Mouse (Mus musculus): ENCODE data around the gene Adm. TPM values are rescaled to one million over a fixed set of nuclear protein-coding genes. Genes with fewer than 3 reads are reported as not detected.
A peak's percentile ranks its signal among the peaks of the same experiment; 100 is the strongest.

Gene Adm
- polyA plus RNA-seq, 1 experiment: 1.2 TPM

DNA sequence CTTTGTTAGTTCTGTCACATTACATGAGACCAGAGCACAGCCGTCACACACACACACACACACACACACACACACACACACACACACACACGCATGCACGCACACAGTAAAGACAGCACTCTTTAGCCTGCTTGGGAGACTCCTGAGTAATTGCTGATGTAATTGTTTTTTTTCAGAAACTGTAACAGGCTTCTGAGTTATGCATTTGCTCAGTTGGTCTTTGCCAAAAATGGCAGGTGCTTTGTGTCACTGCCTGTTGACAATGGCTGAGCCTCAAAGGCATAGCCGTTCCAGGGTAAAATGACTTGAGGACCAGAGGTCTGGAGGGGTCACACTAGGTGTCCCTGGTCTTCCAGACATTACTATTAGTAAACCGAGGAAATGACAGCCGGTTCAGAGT lies 40.8 kb downstream of the Adm start:
- Histone ChIP-seq H3K4me3 (no peak overlapping the region), H3ac (ENCODE audit: control insufficient read depth, insufficient read length) (no peak overlapping the region), H3K36me3 (ENCODE audit: control insufficient read depth, insufficient read depth) (no peaks in the 10 kb centered on the region), H3K4me2 (ENCODE audit: low read depth) (peak overlapping the region; percentile 41), H3K27me3 (ENCODE audit: control insufficient read depth, insufficient read depth, insufficient read length) (no peaks in the 10 kb centered on the region), H3K79me2 (ENCODE audit: control insufficient read depth, insufficient read depth) (no peaks in the 10 kb centered on the region)
- TF ChIP-seq POLR2A (IDR thresholded peaks at IDR 0.05; ENCODE audit: insufficient read length, low read depth) (no peak), MYOG (IDR thresholded peaks at IDR 0.05; ENCODE audit: control insufficient read depth in 1 of 3, insufficient read depth in 1 of 3, insufficient read length in 2 of 3, low read depth in 2 of 3) (peak in 1 of 3 experiments; percentile 43), MYOD1 (IDR thresholded peaks at IDR 0.05; ENCODE audit: control insufficient read depth in 1 of 3, insufficient read length in 2 of 3, low read depth in 2 of 3) (peak in 1 of 3 experiments; percentile 16)

DNA sequence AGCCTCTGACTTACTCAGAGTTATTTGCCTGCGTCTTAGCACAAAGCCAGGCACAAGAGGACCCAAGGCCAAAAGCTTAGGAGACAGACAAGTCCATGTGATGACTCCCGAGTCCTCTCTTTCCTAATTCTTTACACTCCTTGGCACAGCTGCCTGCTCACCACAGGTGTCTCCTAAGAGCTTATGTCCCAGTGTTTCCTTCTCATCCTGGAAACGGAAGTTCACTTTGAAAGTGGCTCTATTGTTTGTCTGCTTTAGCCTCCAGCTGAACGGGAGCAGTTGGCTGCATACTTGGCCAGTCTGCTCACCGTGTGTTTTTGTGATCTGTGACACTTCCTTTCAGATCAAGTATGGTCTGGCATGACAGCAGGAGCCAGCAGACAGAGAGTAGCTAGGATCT lies 41.3 kb downstream of the Adm start:
- Histone ChIP-seq H3K36me3 (ENCODE audit: control insufficient read depth, insufficient read depth) (no peaks in the 10 kb centered on the region), H3ac (ENCODE audit: control insufficient read depth, insufficient read length) (no peak overlapping the region), H3K27me3 (ENCODE audit: control insufficient read depth, insufficient read depth, insufficient read length) (no peaks in the 10 kb centered on the region), H3K4me2 (ENCODE audit: low read depth) (peak overlapping the region; percentile 41), H3K79me2 (ENCODE audit: control insufficient read depth, insufficient read depth) (no peaks in the 10 kb centered on the region), H3K4me3 (no peak overlapping the region)
- TF ChIP-seq MYOD1 (IDR thresholded peaks at IDR 0.05; ENCODE audit: control insufficient read depth in 1 of 3, insufficient read length in 2 of 3, low read depth in 2 of 3): peak in 2 of 3 experiments; percentile 43 to 71
- TF ChIP-seq SRF (IDR thresholded peaks at IDR 0.05; ENCODE audit: control insufficient read depth, insufficient read length, low read depth): no peak
- peak in 1 of 3 experiments; percentile 20 for TF ChIP-seq MYOG (IDR thresholded peaks at IDR 0.05; ENCODE audit: control insufficient read depth in 1 of 3, insufficient read depth in 1 of 3, insufficient read length in 2 of 3, low read depth in 2 of 3)
- no peak for TF ChIP-seq POLR2A (IDR thresholded peaks at IDR 0.05; ENCODE audit: insufficient read length, low read depth)

DNA sequence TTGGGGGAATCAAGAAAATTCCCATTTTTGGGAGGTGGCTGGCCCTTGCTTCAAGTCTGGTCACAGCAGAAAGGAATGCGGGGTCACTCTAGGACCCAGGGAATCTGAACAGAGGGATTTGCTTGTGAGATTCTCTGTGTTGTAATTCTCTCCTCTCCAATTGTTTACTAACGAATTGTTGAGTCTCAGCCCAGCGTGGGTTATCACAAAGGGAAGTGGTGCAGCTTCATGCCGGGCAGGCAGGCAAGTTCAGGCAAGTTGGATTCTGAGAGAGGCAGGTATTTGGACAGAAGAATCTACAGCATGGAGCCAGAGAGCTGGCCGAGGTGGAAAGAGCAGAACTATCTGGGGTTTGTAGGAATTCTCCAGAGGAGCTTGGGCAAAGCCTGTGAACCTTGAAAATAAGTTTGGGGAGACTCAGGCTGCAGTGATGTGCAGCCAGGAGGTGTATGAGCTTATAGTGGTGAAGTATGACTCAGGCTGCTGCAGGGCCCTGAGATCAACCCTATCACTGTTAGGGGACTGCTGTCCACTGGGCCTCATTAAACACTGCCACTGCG lies 43.7 kb downstream of the Adm start:
- Histone ChIP-seq H3K4me2 (ENCODE audit: low read depth) (no peak overlapping the region), H3K27me3 (ENCODE audit: control insufficient read depth, insufficient read depth, insufficient read length) (no peaks in the 10 kb centered on the region), H3ac (ENCODE audit: control insufficient read depth, insufficient read length) (no peak overlapping the region), H3K36me3 (ENCODE audit: control insufficient read depth, insufficient read depth) (no peaks in the 10 kb centered on the region), H3K4me3 (no peak overlapping the region), H3K79me2 (ENCODE audit: control insufficient read depth, insufficient read depth) (no peaks in the 10 kb centered on the region)
- TF ChIP-seq MYOG (IDR thresholded peaks at IDR 0.05; ENCODE audit: control insufficient read depth in 1 of 3, insufficient read depth in 1 of 3, insufficient read length in 2 of 3, low read depth in 2 of 3) (no peak), POLR2AphosphoS2 (IDR thresholded peaks at IDR 0.05; ENCODE audit: insufficient read length, low read depth) (no peak), REST (IDR thresholded peaks at IDR 0.05; ENCODE audit: insufficient read depth, insufficient read length) (no peak), SRF (IDR thresholded peaks at IDR 0.05; ENCODE audit: control insufficient read depth, insufficient read length, low read depth) (no peak), TCF12 (IDR thresholded peaks at IDR 0.05; ENCODE audit: insufficient read depth, poor library complexity, severe bottlenecking) (no peak), POLR2A (IDR thresholded peaks at IDR 0.05; ENCODE audit: insufficient read length, low read depth) (no peak), CEBPB (IDR thresholded peaks at IDR 0.05; ENCODE audit: insufficient read depth, poor library complexity, severe bottlenecking) (no peak), E2F4 (IDR thresholded peaks at IDR 0.05; ENCODE audit: insufficient read depth) (no peak), USF1 (IDR thresholded peaks at IDR 0.05; ENCODE audit: low read depth) (no peak), MAX (IDR thresholded peaks at IDR 0.05; ENCODE audit: low read depth) (no peak), MYOD1 (IDR thresholded peaks at IDR 0.05; ENCODE audit: control insufficient read depth in 1 of 3, insufficient read length in 2 of 3, low read depth in 2 of 3) (no peak), TCF3 (IDR thresholded peaks at IDR 0.05; ENCODE audit: insufficient read length, low read depth) (no peak)

Other genes with a start within 250 kb of the Adm start
- 11.3 TPM for gene Sbf2, start 12.7 kb upstream of the Adm start, polyA plus RNA-seq (2012; fragmentation: generic; extraction: Trizol)
- 8.2 TPM for gene Ampd3, start 140.5 kb downstream of the Adm start, polyA plus RNA-seq (2012; fragmentation: generic; extraction: Trizol)
- gene Rnf141, start 216.8 kb downstream of the Adm start, polyA plus RNA-seq (2012; fragmentation: generic; extraction: Trizol): 12.3 TPM
- gene Lyve1, start 235.6 kb downstream of the Adm start, polyA plus RNA-seq (2012; fragmentation: generic; extraction: Trizol): not detected

Data from myocyte (in vitro differentiated cells).